Mouse (Mus musculus): ENCODE results near the gene Irf1.
A peak's percentile ranks its signal among the peaks of the same experiment; 100 is the strongest.

The Irf1 gene

DNA sequence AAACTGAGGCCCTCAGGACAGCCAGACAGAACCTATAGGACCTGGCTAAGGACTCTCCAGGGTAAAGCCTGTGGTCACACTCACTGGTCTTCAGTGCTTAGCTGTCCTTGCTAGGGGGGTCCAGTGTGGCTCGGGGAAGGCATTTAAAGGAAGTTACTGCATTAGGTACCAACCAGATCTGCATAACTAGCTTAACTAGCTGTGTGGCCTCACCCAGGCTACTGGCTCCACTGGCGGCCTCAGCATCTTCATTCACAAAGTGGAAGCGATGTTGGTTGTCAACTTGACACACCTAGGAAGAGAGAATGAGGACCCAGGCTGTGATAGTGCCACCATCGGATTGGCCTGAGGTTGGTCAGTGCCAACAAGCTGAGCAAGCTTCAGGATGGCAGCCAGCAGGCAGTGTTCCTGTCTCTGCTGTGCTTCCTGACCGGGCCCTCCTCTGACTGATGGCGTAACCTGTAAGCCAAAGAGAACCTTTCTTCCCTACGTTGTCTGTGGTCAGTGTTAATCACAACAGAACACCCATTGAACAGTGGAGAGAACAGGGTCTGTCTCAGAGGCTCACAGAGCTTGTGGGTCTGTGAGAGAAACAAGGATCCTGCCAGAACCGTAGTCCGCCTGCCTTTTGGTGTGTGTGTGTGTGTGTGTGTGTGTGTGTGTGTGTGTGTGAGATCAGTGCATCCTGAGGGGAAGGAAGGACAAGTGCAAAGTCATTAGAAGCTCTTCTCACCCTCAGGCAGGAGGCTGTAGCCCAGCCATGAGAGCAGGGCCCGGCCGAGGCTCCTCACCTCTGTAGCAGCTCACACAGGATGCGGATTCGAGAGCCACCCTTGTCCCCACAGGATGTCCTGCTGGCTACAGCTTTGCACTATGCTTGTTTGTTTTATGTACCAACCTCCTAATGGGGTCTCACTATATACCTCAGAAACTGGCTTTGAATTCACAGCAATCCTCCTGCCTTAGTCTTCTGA is 16.5 kb downstream of the Irf1 start:
- DNase-seq: peak; percentile 36 to 72

GRCm38 (mm10) chr11:53788196-53788595 is 18.4 kb downstream of the Irf1 start:
- DNase-seq: peak; percentile 68 to 90

DNA sequence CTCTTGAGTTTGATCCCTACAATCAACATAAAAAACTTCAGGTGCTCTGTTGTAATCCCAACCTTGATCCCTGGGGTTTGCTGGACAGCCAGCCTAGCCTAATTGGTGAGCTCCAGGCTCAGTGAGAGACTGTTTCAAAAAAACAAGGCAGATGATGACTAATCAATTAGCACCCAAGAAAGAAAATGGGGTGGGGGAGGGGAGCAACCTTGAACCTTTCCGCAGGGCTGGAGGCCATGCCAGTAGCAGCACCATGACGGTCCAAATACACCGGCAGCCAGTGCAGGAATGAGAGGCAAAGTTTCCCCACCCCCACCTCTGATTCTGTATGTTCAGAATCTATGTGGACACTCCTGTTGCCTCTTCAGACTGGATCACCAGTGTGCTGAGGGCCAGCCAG is 19.5 kb downstream of the Irf1 start:
- DNase-seq: no peak

DNA sequence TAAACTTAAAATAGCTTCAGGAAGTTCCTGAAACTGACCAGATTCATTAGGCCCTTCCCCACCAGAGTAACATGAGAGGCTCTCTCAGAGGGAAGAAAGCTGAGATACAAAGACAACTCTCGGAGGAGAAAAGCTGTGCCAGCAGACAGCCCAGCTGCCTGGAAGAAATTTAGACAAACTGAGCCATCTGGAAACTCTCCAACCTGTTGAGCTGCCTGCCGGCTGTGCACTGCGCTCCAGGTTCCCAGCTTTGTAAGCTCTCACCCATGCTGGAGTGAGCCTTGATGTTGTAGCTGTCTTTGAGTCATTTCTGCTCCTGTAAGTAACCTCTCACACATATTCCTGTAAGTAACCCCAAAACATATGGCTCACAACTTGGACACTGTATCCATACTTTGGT is 23.2 kb downstream of the Irf1 start:
- DNase-seq: no peak

DNA sequence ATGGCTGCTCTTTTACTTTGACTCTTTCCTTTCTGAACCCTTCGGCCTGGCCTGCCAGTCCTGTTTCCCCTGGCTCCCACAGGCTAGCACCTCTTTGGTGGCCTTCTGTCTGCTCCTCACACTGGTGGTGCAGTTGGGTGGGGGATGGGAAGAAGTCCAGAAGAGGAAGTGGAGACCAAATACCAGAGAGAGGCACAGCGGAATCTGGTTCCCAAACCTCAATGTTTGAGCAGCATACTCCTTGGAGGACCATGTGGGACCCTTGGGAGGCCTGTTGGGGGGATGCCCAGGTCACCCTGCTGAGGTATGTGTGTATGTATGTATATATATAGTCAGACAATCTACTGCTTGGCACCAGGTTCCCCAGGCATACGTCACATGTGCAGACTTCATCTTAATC is 24.2 kb downstream of the Irf1 start:
- no peak for DNase-seq

- peak; percentile 56 to 84 for DNase-seq
Measured at GRCm38 (mm10) chr11:53794671-53795557, 25.1 kb downstream of the Irf1 start.

- no peak for DNase-seq
Measured at GRCm38 (mm10) chr11:53795813-53796212, 26.0 kb downstream of the Irf1 start.

DNA sequence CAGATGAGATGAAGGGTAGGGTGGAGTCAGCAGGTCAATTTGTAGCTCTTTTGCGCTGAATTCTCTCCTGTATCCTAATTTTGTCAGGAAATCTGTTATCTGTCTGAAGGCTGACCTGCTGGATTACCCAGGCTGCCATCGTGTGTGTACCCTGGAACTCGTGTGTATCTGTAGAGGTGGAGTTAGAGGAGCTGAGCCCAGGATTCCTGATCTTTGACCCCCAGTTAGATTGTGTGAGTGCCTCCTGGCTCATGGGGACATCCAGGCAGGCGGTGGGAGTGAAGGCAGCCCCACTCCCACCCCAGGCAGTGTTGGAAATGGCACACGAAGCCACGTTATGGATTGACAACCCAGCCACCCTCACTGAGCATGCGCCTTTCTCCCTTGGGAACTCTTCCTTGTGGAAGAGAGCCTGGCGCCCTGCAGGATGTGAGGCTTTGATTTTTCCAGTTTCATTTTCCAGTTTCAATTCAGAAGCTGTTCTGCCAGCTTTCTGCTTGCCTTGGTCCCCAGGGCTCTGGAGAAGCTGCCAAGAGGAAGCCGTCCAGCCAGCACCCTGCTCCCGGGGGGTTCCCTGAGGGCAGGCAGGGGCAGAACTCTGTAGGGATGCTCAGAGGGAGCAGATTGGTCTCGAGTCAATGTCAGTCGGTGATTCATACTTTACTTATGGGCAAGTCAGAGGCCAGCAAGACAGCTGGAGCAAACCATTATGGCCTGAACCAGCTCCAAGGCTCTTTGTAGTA is 26.8 kb downstream of the Irf1 start:
- peak; percentile 72 to 91 for DNase-seq

- DNase-seq: no peak
Measured at GRCm38 (mm10) chr11:53797386-53797920, 27.6 kb downstream of the Irf1 start.

GRCm38 (mm10) chr11:53798041-53798711 is 28.4 kb downstream of the Irf1 start:
- DNase-seq: no peak

DNA sequence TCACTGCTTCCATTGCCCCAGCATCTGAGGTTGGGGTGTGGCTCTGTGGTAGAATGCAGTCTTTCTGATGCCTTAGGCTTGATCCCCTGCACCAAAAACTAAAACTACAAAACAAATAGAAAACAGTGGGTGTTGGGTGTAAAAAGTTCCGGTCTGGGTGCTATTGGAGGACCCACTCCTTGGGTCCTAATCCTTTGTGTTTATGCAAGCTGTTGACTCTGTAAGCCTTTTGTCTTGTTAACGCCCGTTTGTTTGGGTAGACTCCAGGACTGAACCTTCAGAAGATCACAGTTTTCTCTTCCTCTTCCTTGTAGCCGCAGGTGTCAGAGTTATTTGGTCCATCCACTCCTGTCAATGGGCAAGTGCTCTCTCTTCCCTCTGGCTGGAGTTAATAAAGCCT is 30.2 kb downstream of the Irf1 start:
- no peak for DNase-seq

DNA sequence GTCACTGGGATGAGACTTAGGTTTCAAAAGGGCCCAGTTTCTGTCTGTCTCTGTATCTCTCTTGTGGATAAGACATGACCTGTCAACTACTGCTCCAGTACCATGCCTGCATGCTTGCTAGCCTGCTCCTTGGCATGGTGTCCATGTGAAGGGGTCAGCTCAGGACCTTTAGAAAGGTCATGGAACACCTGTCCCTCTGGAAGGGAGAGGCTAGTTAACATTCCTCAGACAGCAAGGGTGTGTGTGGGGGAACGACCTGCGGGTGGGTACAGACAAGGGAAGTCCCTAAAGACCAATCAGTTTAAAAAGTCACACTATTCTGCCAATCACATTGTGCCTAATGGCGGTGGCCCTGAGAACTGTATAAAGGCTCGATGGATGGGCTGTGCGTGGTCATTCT is 31.2 kb downstream of the Irf1 start:
- DNase-seq: no peak

- DNase-seq: peak; percentile 56 to 60
Measured at GRCm38 (mm10) chr11:53803093-53803492, 33.3 kb downstream of the Irf1 start.

- no peak for DNase-seq
Measured at GRCm38 (mm10) chr11:53803494-53803893, 33.7 kb downstream of the Irf1 start.

- no peak for DNase-seq
Measured at GRCm38 (mm10) chr11:53804569-53805344, 34.9 kb downstream of the Irf1 start.

- DNase-seq: peak; percentile 58 to 80
Measured at GRCm38 (mm10) chr11:53805786-53806185, 36.0 kb downstream of the Irf1 start.

GRCm38 (mm10) chr11:53809354-53809753 is 39.5 kb downstream of the Irf1 start:
- no peak for DNase-seq

DNA sequence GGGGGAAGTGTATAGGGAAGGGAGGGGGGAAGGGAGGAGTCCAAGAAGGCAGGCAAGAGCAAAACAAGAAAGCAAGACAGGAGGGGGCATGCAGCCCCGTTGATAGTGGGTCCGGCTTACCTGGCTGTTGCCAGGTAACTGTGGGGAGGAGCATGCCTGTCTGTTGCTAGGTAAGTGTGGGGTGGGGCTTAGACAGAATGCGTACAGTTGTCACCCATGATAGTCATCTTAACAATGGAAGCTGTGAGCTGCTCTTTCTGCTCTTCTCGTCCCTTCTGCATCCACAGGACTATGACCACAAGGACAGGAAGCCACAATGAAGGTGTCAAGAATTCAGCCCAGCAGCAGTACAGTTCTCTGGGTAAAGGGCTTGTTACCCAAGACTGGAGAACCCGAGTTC is 40.3 kb downstream of the Irf1 start:
- no peak for DNase-seq

- peak; percentile 50 to 52 for DNase-seq
Measured at GRCm38 (mm10) chr11:53810749-53811148, 40.9 kb downstream of the Irf1 start.

- no peak for DNase-seq
Measured at GRCm38 (mm10) chr11:53811312-53811711, 41.5 kb downstream of the Irf1 start.
